9 mouse cellular contexts compared by ENCODE assay signal in genomic region chr5:147448526-147448925, GRCm38 (mm10). TPM values are rescaled to one million over a fixed set of nuclear protein-coding genes. Genes with fewer than 3 reads are reported as not detected.
A peak's percentile ranks its signal among the peaks of the same experiment; 100 is the strongest.
DNase-seq lines count a peak whose midpoint lies in the region; ATAC-seq lines count a peak whose summit lies in the region.
"Had no signal": no experiment of that assay in that cellular context is flagged by ENCODE, and none has a peak within 500 bp of the region (broad histone marks: within the 10 kb centered on the region; RNA-seq: fewer than 3 reads in every experiment).

No protein-coding gene starts in this region.

- H3K4me2 ChIP-seq in neural tube, embryonic 15.5 days: no peak overlapping the region
- H3K4me2 ChIP-seq: liver, embryonic 15.5 days had no signal

- H3K27me3 ChIP-seq in neural tube, embryonic 15.5 days (replicated peaks): no peaks in the 10 kb centered on the region
- H3K27me3 ChIP-seq: liver, embryonic 15.5 days had no signal

- H3K4me1 ChIP-seq in neural tube, embryonic 15.5 days: peaks cover 16% of the 10 kb centered on the region

- 34% methylated on average over 4 of the region's 4 CpGs for WGBS in neural tube, embryonic 15.5 days

- no peaks in the 10 kb centered on the region for H3K9me3 ChIP-seq in neural tube, embryonic 15.5 days (replicated peaks)
- H3K9me3 ChIP-seq: liver, embryonic 15.5 days had no signal

- no peak for ATAC-seq in neural tube, embryonic 15.5 days (ENCODE audit: low FRiP score)

- peak; percentile 38 for DNase-seq in kidney, adult 9 months
- no peak for DNase-seq in kidney, postnatal 10 days
- peak; percentile 69 for DNase-seq in T-cell, adult 2 months (ENCODE audit: low spot score)
- peak; percentile 27 for DNase-seq in induced T-regulatory cell, adult 2 months (ENCODE audit: low read depth)
- no peak for DNase-seq in embryo, embryonic 10 days (ENCODE audit: low spot score)
- no peak for DNase-seq in cerebellum, adult 9-10 months
- DNase-seq: spleen, adult 18-20 months had no signal

- H3K4me3 ChIP-seq in neural tube, embryonic 15.5 days (replicated peaks): no peak overlapping the region
- H3K4me3 ChIP-seq: liver, embryonic 15.5 days had no signal

- 0 out of 2 replicates have a peak overlapping the region, but pooled peaks have one; percentile 46 for H3K27ac ChIP-seq in neural tube, embryonic 15.5 days (replicated peaks)
- H3K27ac ChIP-seq: liver, embryonic 15.5 days had no signal

- H3K36me3 ChIP-seq in neural tube, embryonic 15.5 days: 0 out of 2 replicates have a peak, but pooled peaks cover 3% of the 10 kb centered on the region

- H3K9ac ChIP-seq in neural tube, embryonic 15.5 days (replicated peaks): no peak overlapping the region
- H3K9ac ChIP-seq: liver, embryonic 15.5 days had no signal

RNA-seq across cellular contexts. Expression of gene Pan3, which starts 18.6 kb away (rescaled TPM):
- 61.5 and 61.6 TPM in 2 replicates for polyA plus RNA-seq in neural tube, embryonic 15.5 days (2015; fragmentation: Nextera tagmentation; extraction: Ambion mirVana)

RNA-seq across cellular contexts. Expression of gene Flt3, which starts 48.2 kb away (rescaled TPM):
- polyA plus RNA-seq in neural tube, embryonic 15.5 days (2015; fragmentation: Nextera tagmentation; extraction: Ambion mirVana): 2.4 and 2.6 TPM in 2 replicates

Comparison
In these comparisons a context has a peak if more than half of its experiments do, and no peak if none do; other contexts are left out.
1. DNase-seq: peak in kidney, adult 9 months (single experiment), T-cell, adult 2 months (single experiment) and induced T-regulatory cell, adult 2 months (single experiment); none in kidney, postnatal 10 days (single experiment), embryo, embryonic 10 days (single experiment) and cerebellum, adult 9-10 months (single experiment).